Mouse (Mus musculus) limb, embryonic 15.5 days (tissue): ENCODE data around the gene Syt9. TPM values are rescaled to one million over a fixed set of nuclear protein-coding genes. Genes with fewer than 3 reads are reported as not detected.

Experiments used
- polyA plus RNA-seq: library from polyadenylated mRNA; unstranded; fragments of >200 nt; fragmentation: Nextera tagmentation; extraction: Ambion mirVana; gene quantifications from 2 replicates; pipeline ENCODE4 v1.2.1, GENCODE M21; 2015

Syt9 gene
- polyA plus RNA-seq, 1 experiment from 2014 or later, result 3.2 TPM

Other genes starting within 250 kb of the Syt9 start
- gene Olfr715, start 239.6 kb upstream of the Syt9 start, polyA plus RNA-seq, result not detected in 2 replicates
- not detected in 2 replicates for gene Olfr716, start 232.4 kb upstream of the Syt9 start, polyA plus RNA-seq
- gene Nlrp14, start 203.7 kb upstream of the Syt9 start, polyA plus RNA-seq, result not detected in 2 replicates
- gene Rbmxl2, start 161.3 kb upstream of the Syt9 start, polyA plus RNA-seq, result not detected in 2 replicates
- gene Olfml1, start 196.7 kb downstream of the Syt9 start, polyA plus RNA-seq, result 36.3 and 37.9 TPM in 2 replicates
- 18.2 and 21.2 TPM in 2 replicates for gene Ppfibp2, start 224.5 kb downstream of the Syt9 start, polyA plus RNA-seq